Mouse (Mus musculus): ENCODE results near the gene Nfatc4. TPM values are rescaled to one million over a fixed set of nuclear protein-coding genes. Genes with fewer than 3 reads are reported as not detected.

Nfatc4 gene
- polyA plus RNA-seq, 1 experiment from 2014 or later, result 113 TPM

DNA sequence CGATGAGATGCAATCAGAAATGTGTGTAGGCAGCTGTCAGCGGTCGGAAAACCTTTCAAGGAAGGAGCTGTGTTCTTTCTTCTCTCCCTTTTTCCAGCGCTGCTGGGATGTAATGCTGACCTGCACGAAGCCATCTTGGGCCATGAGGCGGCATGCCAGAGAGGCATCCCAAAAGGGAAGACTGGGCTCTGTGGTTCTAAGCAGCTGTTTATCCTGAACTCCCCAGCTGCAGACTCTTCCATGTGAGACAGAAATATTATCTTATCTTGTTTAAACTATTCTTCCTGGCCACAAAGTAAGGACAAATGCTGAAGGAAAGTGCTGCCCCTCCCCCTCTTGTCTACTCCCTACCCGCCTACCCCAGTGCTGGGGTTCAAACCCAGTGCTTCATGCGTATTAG is 58.0 kb downstream of the Nfatc4 start:
- Histone ChIP-seq H3K4me1 (peaks cover 55% of the 10 kb centered on the region), H3K9me3 (no peaks in the 10 kb centered on the region), H3K27ac (replicated peaks) (no peak overlapping the region), H3K36me3 (replicated peaks) (no peaks in the 10 kb centered on the region), H3K27me3 (replicated peaks; ENCODE audit: low read depth, poor library complexity, severe bottlenecking) (no peaks in the 10 kb centered on the region), H3K4me3 (no peak overlapping the region)
- no peak for DNase-seq (ENCODE audit: low spot score)
- 81% methylated on average over 8 of the region's 8 CpGs for WGBS

DNA sequence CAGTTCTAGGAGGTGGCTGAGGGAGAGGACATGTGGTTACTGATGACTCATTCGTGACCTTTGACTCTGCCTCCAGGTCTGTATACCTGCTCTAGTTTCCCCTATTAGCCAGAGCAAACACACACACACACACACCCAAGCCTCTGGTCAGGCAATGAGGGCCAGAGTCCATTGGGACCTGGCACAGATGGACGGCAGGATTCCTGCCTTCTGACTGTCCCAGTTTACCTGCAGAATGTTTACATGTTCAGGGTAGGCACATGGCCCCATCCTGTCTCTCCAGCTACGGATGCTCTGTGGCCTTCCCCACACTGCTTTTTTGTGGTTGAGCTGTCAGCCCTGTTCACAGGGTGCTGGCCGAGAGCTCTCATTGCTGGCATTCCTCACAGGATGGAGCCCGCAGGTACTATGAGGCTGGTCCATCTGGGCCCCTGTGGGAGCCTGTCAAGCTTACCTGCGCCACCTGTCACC is 59.3 kb downstream of the Nfatc4 start:
- DNase-seq (ENCODE audit: low spot score), result no peak
- 58% methylated on average over 6 of the region's 6 CpGs for WGBS
- Histone ChIP-seq H3K4me3 (no peak overlapping the region), H3K4me1 (peaks cover 63% of the 10 kb centered on the region), H3K36me3 (replicated peaks) (peaks cover 12% of the 10 kb centered on the region), H3K27ac (replicated peaks) (no peak overlapping the region), H3K27me3 (replicated peaks; ENCODE audit: low read depth, poor library complexity, severe bottlenecking) (no peaks in the 10 kb centered on the region), H3K9me3 (no peaks in the 10 kb centered on the region)

DNA sequence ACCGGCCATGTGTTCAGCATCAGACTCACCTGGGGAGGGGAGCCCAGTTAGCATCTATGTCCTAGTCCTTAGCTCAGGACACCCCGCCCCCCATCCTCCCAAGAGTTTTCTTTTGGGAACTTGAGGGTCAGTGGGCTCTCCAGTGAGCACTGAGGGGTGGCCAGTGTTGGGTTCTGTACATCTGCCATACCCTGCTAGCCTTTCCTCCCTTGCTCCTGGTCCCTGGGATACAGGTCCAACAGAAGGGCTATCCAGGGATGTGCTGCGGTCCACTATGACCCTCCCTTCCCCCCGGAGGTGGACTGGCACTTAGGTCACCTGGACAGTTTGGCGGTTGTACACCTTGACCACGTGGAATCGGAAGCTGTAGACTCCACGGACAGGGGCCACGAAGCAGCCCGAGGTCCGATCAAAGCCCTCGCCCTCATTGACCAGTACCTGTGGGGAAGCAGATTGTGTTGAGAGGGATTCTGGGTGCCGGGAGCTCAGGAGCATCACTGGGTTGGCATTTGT is 60.3 kb downstream of the Nfatc4 start:
- no peak for DNase-seq (ENCODE audit: low spot score)
- Histone ChIP-seq H3K27me3 (replicated peaks; ENCODE audit: low read depth, poor library complexity, severe bottlenecking) (no peaks in the 10 kb centered on the region), H3K27ac (replicated peaks) (peak overlapping the region; percentile 95; the same call in 1 of the 2 replicates), H3K9me3 (no peaks in the 10 kb centered on the region), H3K36me3 (replicated peaks) (peaks cover 22% of the 10 kb centered on the region), H3K4me1 (peaks cover 55% of the 10 kb centered on the region), H3K4me3 (no peak overlapping the region)
- WGBS, result 93% methylated on average over 13 of the region's 13 CpGs

Other genes with a start within 250 kb of the Nfatc4 start
- 0.62 and 1.1 TPM in 2 replicates for gene Fitm1, start 247.5 kb upstream of the Nfatc4 start, polyA plus RNA-seq (2016; fragmentation: Nextera tagmentation; extraction: Ambion mirVana)
- 105 and 108 TPM in 2 replicates for gene Psme1, start 245.0 kb upstream of the Nfatc4 start, polyA plus RNA-seq (2016; fragmentation: Nextera tagmentation; extraction: Ambion mirVana)
- 6.0 and 6.6 TPM in 2 replicates for gene Emc9, start 237.8 kb upstream of the Nfatc4 start, polyA plus RNA-seq (2016; fragmentation: Nextera tagmentation; extraction: Ambion mirVana)
- gene Psme2, start 232.0 kb upstream of the Nfatc4 start, polyA plus RNA-seq (2016; fragmentation: Nextera tagmentation; extraction: Ambion mirVana), result 173 and 186 TPM in 2 replicates
- 18.6 and 21.4 TPM in 2 replicates for gene Rnf31, start 231.4 kb upstream of the Nfatc4 start, polyA plus RNA-seq (2016; fragmentation: Nextera tagmentation; extraction: Ambion mirVana)
- gene Irf9, start 219.6 kb upstream of the Nfatc4 start, polyA plus RNA-seq (2016; fragmentation: Nextera tagmentation; extraction: Ambion mirVana), result 7.2 and 8.0 TPM in 2 replicates
- gene Rec8, start 205.1 kb upstream of the Nfatc4 start, polyA plus RNA-seq (2016; fragmentation: Nextera tagmentation; extraction: Ambion mirVana), result 6.5 and 7.1 TPM in 2 replicates
- gene Ipo4, start 187.2 kb upstream of the Nfatc4 start, polyA plus RNA-seq (2016; fragmentation: Nextera tagmentation; extraction: Ambion mirVana), result 118 and 126 TPM in 2 replicates
- 0.89 and 1.4 TPM in 2 replicates for gene Gm49378, start 185.2 kb upstream of the Nfatc4 start, polyA plus RNA-seq (2016; fragmentation: Nextera tagmentation; extraction: Ambion mirVana)
- 78.3 and 79.3 TPM in 2 replicates for gene Tm9sf1, start 179.3 kb upstream of the Nfatc4 start, polyA plus RNA-seq (2016; fragmentation: Nextera tagmentation; extraction: Ambion mirVana)
- gene Tssk4, start 173.0 kb upstream of the Nfatc4 start, polyA plus RNA-seq (2016; fragmentation: Nextera tagmentation; extraction: Ambion mirVana), result 0.74 and 0.82 TPM in 2 replicates
- 62.1 and 66.3 TPM in 2 replicates for gene Mdp1, start 162.6 kb upstream of the Nfatc4 start, polyA plus RNA-seq (2016; fragmentation: Nextera tagmentation; extraction: Ambion mirVana)
- gene Gmpr2, start 151.2 kb upstream of the Nfatc4 start, polyA plus RNA-seq (2016; fragmentation: Nextera tagmentation; extraction: Ambion mirVana), result 60.7 and 64.7 TPM in 2 replicates
- gene Nedd8, start 151.0 kb upstream of the Nfatc4 start, polyA plus RNA-seq (2016; fragmentation: Nextera tagmentation; extraction: Ambion mirVana), result 628 and 638 TPM in 2 replicates
- gene Tinf2, start 141.3 kb upstream of the Nfatc4 start, polyA plus RNA-seq (2016; fragmentation: Nextera tagmentation; extraction: Ambion mirVana), result 65.8 and 69.2 TPM in 2 replicates
- gene Tgm1, start 109.2 kb upstream of the Nfatc4 start, polyA plus RNA-seq (2016; fragmentation: Nextera tagmentation; extraction: Ambion mirVana), result 0.70 and 0.90 TPM in 2 replicates
- 29.7 and 35.3 TPM in 2 replicates for gene Rabggta, start 100.9 kb upstream of the Nfatc4 start, polyA plus RNA-seq (2016; fragmentation: Nextera tagmentation; extraction: Ambion mirVana)
- 57.4 and 69.6 TPM in 2 replicates for gene Dhrs1, start 77.5 kb upstream of the Nfatc4 start, polyA plus RNA-seq (2016; fragmentation: Nextera tagmentation; extraction: Ambion mirVana)
- gene Nop9, start 77.5 kb upstream of the Nfatc4 start, polyA plus RNA-seq (2016; fragmentation: Nextera tagmentation; extraction: Ambion mirVana), result 59.1 and 64.5 TPM in 2 replicates
- 0.16 TPM in 1 of 2 replicates, not detected in the other for gene Cideb, start 64.7 kb upstream of the Nfatc4 start, polyA plus RNA-seq (2016; fragmentation: Nextera tagmentation; extraction: Ambion mirVana)
- 0.13 and 0.39 TPM in 2 replicates for gene Ltb4r2, start 61.7 kb upstream of the Nfatc4 start, polyA plus RNA-seq (2016; fragmentation: Nextera tagmentation; extraction: Ambion mirVana)
- gene Ltb4r1, start 57.2 kb upstream of the Nfatc4 start, polyA plus RNA-seq (2016; fragmentation: Nextera tagmentation; extraction: Ambion mirVana), result 0.10 and 0.35 TPM in 2 replicates
- gene Adcy4, start 39.0 kb upstream of the Nfatc4 start, polyA plus RNA-seq (2016; fragmentation: Nextera tagmentation; extraction: Ambion mirVana), result 10.7 and 11.4 TPM in 2 replicates
- gene Ripk3, start 34.3 kb upstream of the Nfatc4 start, polyA plus RNA-seq (2016; fragmentation: Nextera tagmentation; extraction: Ambion mirVana), result 21.4 and 24.1 TPM in 2 replicates
- 36.0 and 38.1 TPM in 2 replicates for gene Nynrin, start 30.9 kb downstream of the Nfatc4 start, polyA plus RNA-seq (2016; fragmentation: Nextera tagmentation; extraction: Ambion mirVana)
- 0.09 and 0.15 TPM in 2 replicates for gene Cbln3, start 61.2 kb downstream of the Nfatc4 start, polyA plus RNA-seq (2016; fragmentation: Nextera tagmentation; extraction: Ambion mirVana)
- gene Khnyn, start 61.8 kb downstream of the Nfatc4 start, polyA plus RNA-seq (2016; fragmentation: Nextera tagmentation; extraction: Ambion mirVana), result 31.0 and 33.0 TPM in 2 replicates
- 45.5 and 57.5 TPM in 2 replicates for gene Sdr39u1, start 77.1 kb downstream of the Nfatc4 start, polyA plus RNA-seq (2016; fragmentation: Nextera tagmentation; extraction: Ambion mirVana)
- not detected in 2 replicates for gene Cma1, start 121.5 kb downstream of the Nfatc4 start, polyA plus RNA-seq (2016; fragmentation: Nextera tagmentation; extraction: Ambion mirVana)
- gene Cma2, start 127.8 kb downstream of the Nfatc4 start, polyA plus RNA-seq (2016; fragmentation: Nextera tagmentation; extraction: Ambion mirVana), result not detected in 2 replicates
- not detected in 2 replicates for gene Mcpt1, start 194.8 kb downstream of the Nfatc4 start, polyA plus RNA-seq (2016; fragmentation: Nextera tagmentation; extraction: Ambion mirVana)
- not detected in 2 replicates for gene Mcpt9, start 207.4 kb downstream of the Nfatc4 start, polyA plus RNA-seq (2016; fragmentation: Nextera tagmentation; extraction: Ambion mirVana)
- gene Mcpt2, start 218.9 kb downstream of the Nfatc4 start, polyA plus RNA-seq (2016; fragmentation: Nextera tagmentation; extraction: Ambion mirVana), result not detected in 2 replicates
- not detected in 2 replicates for gene Mcpt4, start 239.2 kb downstream of the Nfatc4 start, polyA plus RNA-seq (2016; fragmentation: Nextera tagmentation; extraction: Ambion mirVana)

Data from embryonic facial prominence, embryonic 10.5 days (tissue).